Mouse (Mus musculus) kidney, adult 2 months (tissue): Measurements from ENCODE around the gene BC053393.

Experiments
- CTCF ChIP-seq: fragments of 200-500 bp; conservative IDR thresholded peaks from 2 replicates; pipeline ENCODE4 v1.5.1; 2011; ENCODE audit warnings: low read depth, mild to moderate bottlenecking, control low read depth, low read length, moderate library complexity, mixed read lengths; ENCODE audit not compliant: insufficient read depth, insufficient read length
- POLR2A ChIP-seq: fragments of 200-500 bp; IDR thresholded peaks from one replicate; pipeline ENCODE4 v1.6.1; 2011; ENCODE audit warnings: low read depth, low read length, control low read depth

DNA sequence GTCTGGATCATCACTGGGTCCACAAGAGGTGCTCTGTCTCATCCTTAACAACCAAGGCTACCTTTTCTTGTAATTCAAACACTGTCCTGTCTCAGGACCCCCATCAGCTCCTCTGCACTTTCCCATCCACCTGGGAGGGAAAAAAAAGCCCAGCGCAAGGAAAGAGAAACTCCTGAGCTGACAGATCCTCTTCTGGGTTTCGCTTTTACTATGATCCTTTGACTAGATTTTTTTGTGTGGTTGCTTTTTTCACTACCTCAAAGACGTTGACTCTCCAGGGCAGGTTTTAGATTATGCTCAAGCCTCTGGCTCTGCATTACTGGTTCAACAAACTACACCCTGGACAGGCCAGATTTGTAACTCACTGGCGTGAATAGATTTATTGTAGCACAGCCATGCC, 41.2 kb upstream of the BC053393 start:
- TF ChIP-seq POLR2A (no peak), CTCF (no peak)
